Mouse (Mus musculus): Measurements from ENCODE around the gene Cnn1. TPM values are rescaled to one million over a fixed set of nuclear protein-coding genes. Genes with fewer than 3 reads are reported as not detected.

The Cnn1 gene
- polyA plus RNA-seq, 1 experiment: 0.55 TPM

- no peak for TF ChIP-seq CTCF (IDR thresholded peaks at IDR 0.05; ENCODE audit: borderline replicate concordance, extremely low read depth, insufficient read depth, insufficient read length)
- TF ChIP-seq POLR2A (IDR thresholded peaks at IDR 0.05; ENCODE audit: borderline replicate concordance, extremely low read depth, insufficient read depth, insufficient read length, poor library complexity, severe bottlenecking): no peak
- DNase-seq (ENCODE audit: low read depth): no peak
Observed at GRCm38 (mm10) chr9:22084667-22085021, 14.4 kb upstream of the Cnn1 start.

GRCm38 (mm10) chr9:22085022-22085834 is 13.8 kb upstream of the Cnn1 start, which contains the start of gene Ecsit:
Ecsit (minus strand) TSS chr9:22085438.
- TF ChIP-seq CTCF (IDR thresholded peaks at IDR 0.05; ENCODE audit: borderline replicate concordance, extremely low read depth, insufficient read depth, insufficient read length): no peak
- TF ChIP-seq POLR2A (IDR thresholded peaks at IDR 0.05; ENCODE audit: borderline replicate concordance, extremely low read depth, insufficient read depth, insufficient read length, poor library complexity, severe bottlenecking): peak; percentile 57; the same call in 1 of the 2 replicates

GRCm38 (mm10) chr9:22086012-22086411 is 13.0 kb upstream of the Cnn1 start:
- TF ChIP-seq POLR2A (IDR thresholded peaks at IDR 0.05; ENCODE audit: borderline replicate concordance, extremely low read depth, insufficient read depth, insufficient read length, poor library complexity, severe bottlenecking): no peak
- no peak for TF ChIP-seq CTCF (IDR thresholded peaks at IDR 0.05; ENCODE audit: borderline replicate concordance, extremely low read depth, insufficient read depth, insufficient read length)
- DNase-seq (ENCODE audit: low read depth): no peak

More at GRCm38 (mm10) chr9:22085022-22085834, 13.8 kb upstream of the Cnn1 start, which contains the start of gene Ecsit:
- DNase-seq (ENCODE audit: low read depth): peak; percentile 98

GRCm38 (mm10) chr9:22087034-22087618 is 11.9 kb upstream of the Cnn1 start:
- TF ChIP-seq POLR2A (IDR thresholded peaks at IDR 0.05; ENCODE audit: borderline replicate concordance, extremely low read depth, insufficient read depth, insufficient read length, poor library complexity, severe bottlenecking): no peak
- no peak for TF ChIP-seq CTCF (IDR thresholded peaks at IDR 0.05; ENCODE audit: borderline replicate concordance, extremely low read depth, insufficient read depth, insufficient read length)
- no peak for DNase-seq (ENCODE audit: low read depth)

GRCm38 (mm10) chr9:22089281-22089680 is 9.7 kb upstream of the Cnn1 start:
- no peak for DNase-seq (ENCODE audit: low read depth)
- no peak for TF ChIP-seq POLR2A (IDR thresholded peaks at IDR 0.05; ENCODE audit: borderline replicate concordance, extremely low read depth, insufficient read depth, insufficient read length, poor library complexity, severe bottlenecking)
- no peak for TF ChIP-seq CTCF (IDR thresholded peaks at IDR 0.05; ENCODE audit: borderline replicate concordance, extremely low read depth, insufficient read depth, insufficient read length)

GRCm38 (mm10) chr9:22089986-22090385 is 9.0 kb upstream of the Cnn1 start:
- no peak for DNase-seq (ENCODE audit: low read depth)
- no peak for TF ChIP-seq POLR2A (IDR thresholded peaks at IDR 0.05; ENCODE audit: borderline replicate concordance, extremely low read depth, insufficient read depth, insufficient read length, poor library complexity, severe bottlenecking)
- TF ChIP-seq CTCF (IDR thresholded peaks at IDR 0.05; ENCODE audit: borderline replicate concordance, extremely low read depth, insufficient read depth, insufficient read length): no peak

- no peak for DNase-seq (ENCODE audit: low read depth)
- TF ChIP-seq CTCF (IDR thresholded peaks at IDR 0.05; ENCODE audit: borderline replicate concordance, extremely low read depth, insufficient read depth, insufficient read length) (no peak), POLR2A (IDR thresholded peaks at IDR 0.05; ENCODE audit: borderline replicate concordance, extremely low read depth, insufficient read depth, insufficient read length, poor library complexity, severe bottlenecking) (no peak)
Observed at GRCm38 (mm10) chr9:22092746-22093145, 6.3 kb upstream of the Cnn1 start.

GRCm38 (mm10) chr9:22095854-22096307 is 3.1 kb upstream of the Cnn1 start:
- peak; percentile 73 for DNase-seq (ENCODE audit: low read depth)
- peak; percentile 63 for TF ChIP-seq CTCF (IDR thresholded peaks at IDR 0.05; ENCODE audit: borderline replicate concordance, extremely low read depth, insufficient read depth, insufficient read length)
- TF ChIP-seq POLR2A (IDR thresholded peaks at IDR 0.05; ENCODE audit: borderline replicate concordance, extremely low read depth, insufficient read depth, insufficient read length, poor library complexity, severe bottlenecking): no peak

- no peak for DNase-seq (ENCODE audit: low read depth)
Observed at GRCm38 (mm10) chr9:22099922-22100321, 906 bp downstream of the Cnn1 start.

GRCm38 (mm10) chr9:22108194-22108593 is 9.2 kb downstream of the Cnn1 start:
- DNase-seq (ENCODE audit: low read depth): no peak
- no peak for TF ChIP-seq POLR2A (IDR thresholded peaks at IDR 0.05; ENCODE audit: borderline replicate concordance, extremely low read depth, insufficient read depth, insufficient read length, poor library complexity, severe bottlenecking)
- no peak for TF ChIP-seq CTCF (IDR thresholded peaks at IDR 0.05; ENCODE audit: borderline replicate concordance, extremely low read depth, insufficient read depth, insufficient read length)

More at GRCm38 (mm10) chr9:22099922-22100321, 906 bp downstream of the Cnn1 start:
- no peak for TF ChIP-seq POLR2A (IDR thresholded peaks at IDR 0.05; ENCODE audit: borderline replicate concordance, extremely low read depth, insufficient read depth, insufficient read length, poor library complexity, severe bottlenecking)
- no peak for TF ChIP-seq CTCF (IDR thresholded peaks at IDR 0.05; ENCODE audit: borderline replicate concordance, extremely low read depth, insufficient read depth, insufficient read length)

GRCm38 (mm10) chr9:22115635-22116034 is 16.6 kb downstream of the Cnn1 start:
- no peak for TF ChIP-seq CTCF (IDR thresholded peaks at IDR 0.05; ENCODE audit: borderline replicate concordance, extremely low read depth, insufficient read depth, insufficient read length)
- TF ChIP-seq POLR2A (IDR thresholded peaks at IDR 0.05; ENCODE audit: borderline replicate concordance, extremely low read depth, insufficient read depth, insufficient read length, poor library complexity, severe bottlenecking): no peak
- no peak for DNase-seq (ENCODE audit: low read depth)
